In genomic region chr14:10194130-10194529, GRCm38 (mm10) we compare ENCODE assay signal across 10 mouse cellular contexts.
"Had no signal": no experiment of that assay in that cellular context is flagged by ENCODE, and none has a peak within 500 bp of the region (broad histone marks: within the 10 kb centered on the region; RNA-seq: fewer than 3 reads in every experiment).

No protein-coding gene starts in this region.

- H3K4me2 ChIP-seq: limb, embryonic 15.5 days; liver, embryonic 12.5 days; lung, embryonic 14.5 days; neural tube, embryonic 12.5 days had no signal

- ATAC-seq: liver, embryonic 12.5 days had no signal

- H3K4me1 ChIP-seq: limb, embryonic 15.5 days; liver, embryonic 12.5 days; neural tube, embryonic 12.5 days had no signal

- H3K27me3 ChIP-seq: limb, embryonic 15.5 days; liver, embryonic 12.5 days; neural tube, embryonic 12.5 days had no signal

- DNase-seq: kidney, postnatal 36 days; lung, postnatal 10 days; lung, postnatal 4 days; spleen, adult 18-20 months; thymus, postnatal 36 days had no signal

- H3K36me3 ChIP-seq: limb, embryonic 15.5 days; liver, embryonic 12.5 days; midbrain, embryonic 10.5 days; neural tube, embryonic 12.5 days had no signal

- H3K9ac ChIP-seq: limb, embryonic 15.5 days; liver, embryonic 12.5 days; lung, embryonic 14.5 days; neural tube, embryonic 12.5 days had no signal

- H3K27ac ChIP-seq: limb, embryonic 15.5 days; liver, embryonic 12.5 days; midbrain, embryonic 10.5 days; neural tube, embryonic 12.5 days had no signal

- H3K9me3 ChIP-seq: limb, embryonic 15.5 days; liver, embryonic 12.5 days; midbrain, embryonic 10.5 days; neural tube, embryonic 12.5 days had no signal

- H3K4me3 ChIP-seq: limb, embryonic 15.5 days; liver, embryonic 12.5 days; midbrain, embryonic 10.5 days; neural tube, embryonic 12.5 days had no signal
